Mouse (Mus musculus): ENCODE results near the gene Tmem119.

DNA sequence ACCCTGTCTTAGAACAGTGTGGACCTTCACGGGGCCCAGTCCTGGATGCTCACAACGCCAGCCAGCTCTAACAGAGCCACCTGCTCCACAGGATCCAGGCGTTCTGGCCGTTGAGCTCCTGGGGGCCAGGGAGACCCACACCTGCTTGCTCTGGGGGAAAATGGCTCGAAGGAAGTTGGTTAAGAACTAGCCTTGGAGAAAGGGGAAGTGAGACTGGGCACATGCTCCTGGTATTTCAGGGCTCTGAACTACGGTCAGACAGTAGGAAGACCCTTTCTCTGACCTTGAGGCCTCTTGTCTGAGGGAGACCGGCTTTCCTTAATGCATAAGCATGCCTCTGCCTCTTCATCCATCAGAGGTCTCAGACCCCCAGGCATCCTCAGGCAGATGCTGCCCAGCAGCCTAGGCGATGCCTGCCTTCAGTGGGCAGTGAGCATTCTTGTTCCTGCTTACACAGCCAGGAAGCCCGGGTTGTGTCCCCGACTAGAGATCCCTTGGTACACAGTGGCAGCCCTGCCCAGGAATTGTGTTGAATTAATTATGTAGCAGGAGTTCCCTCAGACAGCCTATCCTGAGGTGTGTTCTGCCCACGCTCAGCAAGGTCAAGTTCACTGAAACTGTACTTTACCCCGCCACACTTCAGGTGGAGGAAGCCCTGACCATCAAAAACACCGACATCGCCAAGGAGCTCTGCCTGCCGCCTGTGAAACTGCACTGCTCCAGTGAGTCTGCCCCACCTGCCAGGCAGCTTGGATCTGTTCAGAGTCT is 24.0 kb downstream of the Tmem119 start:
- no peak for TF ChIP-seq CTCF (IDR thresholded peaks at IDR 0.05; ENCODE audit: low read depth)
- TF ChIP-seq EP300 (IDR thresholded peaks at IDR 0.05; ENCODE audit: low read depth): no peak
